ENCODE assay signal across 11 mouse cellular contexts in the genomic region with DNA sequence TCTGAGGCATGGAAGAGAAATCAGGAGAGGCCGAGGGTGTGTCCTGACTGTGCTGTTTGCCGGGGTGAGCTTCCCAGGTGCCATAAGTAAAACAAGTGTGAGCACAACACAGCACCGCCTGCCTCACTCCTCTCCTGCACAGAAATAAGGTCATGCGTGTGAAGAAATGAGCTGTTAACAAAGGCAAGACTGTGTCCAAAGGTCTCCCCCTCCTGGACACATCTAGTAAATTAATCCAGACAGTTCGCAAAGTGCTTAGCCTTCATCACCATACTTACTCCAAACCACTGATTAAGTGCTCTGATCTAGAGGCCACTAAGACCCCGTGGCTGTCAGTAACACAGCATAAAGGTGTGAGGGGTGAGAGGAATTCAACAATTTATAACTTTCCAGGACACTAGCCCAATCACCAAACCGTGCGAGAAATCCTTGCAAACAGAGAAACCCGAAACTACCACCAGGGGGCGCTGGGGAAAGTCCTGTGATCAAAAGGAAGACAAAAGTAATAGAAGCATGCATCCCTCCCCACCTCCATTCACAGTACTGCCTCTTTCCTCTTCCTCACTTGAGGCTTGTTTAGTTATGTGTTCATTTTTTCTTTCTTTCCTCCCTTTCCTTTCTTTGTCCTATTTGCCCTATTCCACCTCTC. TPM values are rescaled to one million over a fixed set of nuclear protein-coding genes. Genes with fewer than 3 reads are reported as not detected.
DNase-seq lines count a peak whose midpoint lies in the region; ATAC-seq and TF ChIP-seq lines count a peak whose summit lies in the region.
"Had no signal": no experiment of that assay in that cellular context is flagged by ENCODE, and none has a peak within 500 bp of the region (broad histone marks: within the 10 kb centered on the region; RNA-seq: fewer than 3 reads in every experiment).

No protein-coding gene starts in this region.

- H3K9me3 ChIP-seq in limb, embryonic 11.5 days (ENCODE audit: control insufficient read depth, low read length) = no peaks in the 10 kb centered on the region
- H3K9me3 ChIP-seq: limb, embryonic 15.5 days had no signal

- H3K27ac ChIP-seq in cerebellum, adult 2 months (ENCODE audit: insufficient read depth, low read length) = no peak overlapping the region
- no peak overlapping the region for H3K27ac ChIP-seq in left cerebral cortex, adult 2 months
- H3K27ac ChIP-seq in limb, embryonic 11.5 days (replicated peaks; ENCODE audit: low read depth, low read length) = no peak overlapping the region
- H3K27ac ChIP-seq: limb, embryonic 15.5 days had no signal

- TF ChIP-seq CTCF in cerebellum, adult 2 months (IDR thresholded peaks at IDR 0.05; ENCODE audit: borderline replicate concordance, insufficient read depth, low read depth, low read length) = no peak
- peak; percentile 44 for TF ChIP-seq CTCF in left cerebral cortex, adult 2 months (IDR thresholded peaks at IDR 0.05)

- no peak for TF ChIP-seq POLR2A in cerebellum, adult 2 months (IDR thresholded peaks at IDR 0.05; ENCODE audit: borderline replicate concordance, insufficient read depth, low read length)

- H3K4me2 ChIP-seq in limb, embryonic 11.5 days (ENCODE audit: low read depth, severe bottlenecking) = no peak overlapping the region
- H3K4me2 ChIP-seq: limb, embryonic 15.5 days had no signal

- H3K27me3 ChIP-seq in cerebellum, adult 2 months (ENCODE audit: control insufficient read depth, insufficient read depth, low read length) = no peaks in the 10 kb centered on the region
- no peaks in the 10 kb centered on the region for H3K27me3 ChIP-seq in limb, embryonic 11.5 days (ENCODE audit: control insufficient read depth, insufficient read depth, low read length)
- H3K27me3 ChIP-seq: limb, embryonic 15.5 days had no signal

- no peaks in the 10 kb centered on the region for H3K36me3 ChIP-seq in limb, embryonic 11.5 days (ENCODE audit: control insufficient read depth, insufficient read depth, low read length)
- H3K36me3 ChIP-seq: limb, embryonic 15.5 days had no signal

- DNase-seq in cerebellum, postnatal 10 days = peak; percentile 16 to 23
- no peak for DNase-seq in cerebellum, adult 2 months
- no peak for DNase-seq in left cerebral cortex, adult 2 months (ENCODE audit: extremely low spot score in 1 of 2, low spot score in 2 of 2)
- no peak for DNase-seq in left cerebral cortex, postnatal 25 days (ENCODE audit: low spot score in 2 of 2)
- peak; percentile 37 for DNase-seq in NIH3T3 (ENCODE audit: low read depth)
- DNase-seq in limb, embryonic 11.5 days (ENCODE audit: low spot score) = peak; percentile 61
- no peak for DNase-seq in thymus, adult 18-20 months
- no peak for DNase-seq in left cerebral cortex, adult 8-10 months (ENCODE audit: low spot score in 2 of 2)
- DNase-seq: cerebellum, postnatal 36 days had no signal

- no peaks in the 10 kb centered on the region for H3K4me1 ChIP-seq in cerebellum, adult 2 months (ENCODE audit: control insufficient read depth, insufficient read depth, low read length)
- no peaks in the 10 kb centered on the region for H3K4me1 ChIP-seq in limb, embryonic 11.5 days (ENCODE audit: control insufficient read depth, insufficient read depth, low read length)
- H3K4me1 ChIP-seq: limb, embryonic 15.5 days had no signal

- H3K4me3 ChIP-seq in cerebellum, adult 2 months (replicated peaks; ENCODE audit: insufficient read depth, low read depth, low read length) = no peak overlapping the region
- no peak overlapping the region for H3K4me3 ChIP-seq in left cerebral cortex, adult 2 months
- no peak overlapping the region for H3K4me3 ChIP-seq in limb, embryonic 11.5 days (ENCODE audit: low read depth, low read length)
- H3K4me3 ChIP-seq: limb, embryonic 15.5 days had no signal

- no peak for ATAC-seq in limb, embryonic 11.5 days (ENCODE audit: insufficient number of reproducible peaks, low FRiP score, low TSS enrichment, low read depth)

- WGBS in cerebellum, adult 2 months = 59% methylated on average over 10 of the region's 10 CpGs
- WGBS in limb, embryonic 11.5 days = 54% methylated on average over 10 of the region's 10 CpGs

- H3K9ac ChIP-seq in limb, embryonic 11.5 days (ENCODE audit: low read length) = no peak overlapping the region
- H3K9ac ChIP-seq: limb, embryonic 15.5 days had no signal

- intact Hi-C loops in left cerebral cortex, adult 2 months (cut with DNase I) = no loop called here
- intact Hi-C loops in left cerebral cortex, postnatal 25 days (cut with DNase I) = no loop called here

RNA-seq across cellular contexts. Expression of a gene that starts 15.7 kb away (rescaled TPM):
- not detected in 2 replicates for polyA plus RNA-seq in cerebellum, adult 2 months (2012; rRNA removed)
- total RNA-seq in left cerebral cortex, adult 2 months (2021) = not detected
- not detected for total RNA-seq in left cerebral cortex, postnatal 25 days (2021)
- not detected in 2 replicates for polyA plus RNA-seq in limb, embryonic 11.5 days (2014; fragmentation: Nextera tagmentation; extraction: Ambion mirVana)
- total RNA-seq in left cerebral cortex, adult 8-10 months (2022) = not detected
- total RNA-seq: heart, adult 18-20 months had no signal
- polyA plus RNA-seq: limb, embryonic 15.5 days had no signal

RNA-seq across cellular contexts. Expression of a gene that starts 34.1 kb away (rescaled TPM):
- not detected in 2 replicates for polyA plus RNA-seq in cerebellum, adult 2 months (2012; rRNA removed)
- total RNA-seq in left cerebral cortex, adult 2 months (2021) = not detected
- not detected for total RNA-seq in left cerebral cortex, postnatal 25 days (2021)
- polyA plus RNA-seq in limb, embryonic 11.5 days (2014; fragmentation: Nextera tagmentation; extraction: Ambion mirVana) = not detected in 2 replicates
- under 1 TPM in 1 of 4 experiments, not detected in 3; 0.46 TPM for total RNA-seq in left cerebral cortex, adult 8-10 months (2022)
- total RNA-seq: heart, adult 18-20 months had no signal

RNA-seq across cellular contexts. Expression of a gene that starts 37.5 kb away (rescaled TPM):
- not detected in 2 replicates for polyA plus RNA-seq in cerebellum, adult 2 months (2012; rRNA removed)
- not detected for total RNA-seq in left cerebral cortex, adult 2 months (2021)
- under 1 TPM in 1 of 2 experiments, not detected in 1; 0.60 TPM for total RNA-seq in left cerebral cortex, postnatal 25 days (2021)
- polyA plus RNA-seq in limb, embryonic 11.5 days (2014; fragmentation: Nextera tagmentation; extraction: Ambion mirVana) = not detected in 2 replicates
- total RNA-seq in left cerebral cortex, adult 8-10 months (2022) = under 1 TPM in 1 of 4 experiments, not detected in 3; 0.82 TPM
- total RNA-seq: heart, adult 18-20 months had no signal

Comparison
In these comparisons a context has a peak if more than half of its experiments do, and no peak if none do; other contexts are left out.
1. DNase-seq: peak in cerebellum, postnatal 10 days (2 of 2), NIH3T3 (single experiment) and limb, embryonic 11.5 days (single experiment); none in cerebellum, adult 2 months (0 of 2), left cerebral cortex, adult 2 months (0 of 2), left cerebral cortex, postnatal 25 days (0 of 2), thymus, adult 18-20 months (0 of 2) and left cerebral cortex, adult 8-10 months (0 of 2).